Mouse (Mus musculus) layer of hippocampus, adult 11-12 months (tissue): ENCODE measurements around the gene R3hdm2.

Source experiments
- DNase-seq: peaks from one replicate; pipeline ENCODE4 v3.0.0; 2022; ENCODE audit warnings: low spot score

The R3hdm2 gene

DNA sequence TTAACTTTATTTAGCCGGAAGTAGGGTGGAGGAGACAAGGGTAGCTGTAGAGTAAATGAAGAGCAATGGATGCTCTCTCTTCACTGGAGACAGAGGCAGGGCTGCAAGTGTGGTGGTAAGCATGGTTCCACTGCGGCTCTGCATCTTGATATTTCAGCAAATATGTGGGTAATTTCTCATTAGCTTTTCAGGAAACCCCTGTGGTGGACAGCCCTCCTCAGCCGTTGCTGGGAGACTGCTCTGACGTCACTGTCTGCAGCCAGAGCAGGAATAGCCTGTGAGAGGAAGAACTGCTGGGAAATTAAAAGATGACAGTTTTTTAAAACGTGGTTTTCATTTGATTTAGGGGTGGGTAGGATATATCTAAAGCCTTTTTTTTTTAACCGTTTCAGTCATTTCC is 41.9 kb downstream of the R3hdm2 start:
- peak; percentile 45 for DNase-seq

DNA sequence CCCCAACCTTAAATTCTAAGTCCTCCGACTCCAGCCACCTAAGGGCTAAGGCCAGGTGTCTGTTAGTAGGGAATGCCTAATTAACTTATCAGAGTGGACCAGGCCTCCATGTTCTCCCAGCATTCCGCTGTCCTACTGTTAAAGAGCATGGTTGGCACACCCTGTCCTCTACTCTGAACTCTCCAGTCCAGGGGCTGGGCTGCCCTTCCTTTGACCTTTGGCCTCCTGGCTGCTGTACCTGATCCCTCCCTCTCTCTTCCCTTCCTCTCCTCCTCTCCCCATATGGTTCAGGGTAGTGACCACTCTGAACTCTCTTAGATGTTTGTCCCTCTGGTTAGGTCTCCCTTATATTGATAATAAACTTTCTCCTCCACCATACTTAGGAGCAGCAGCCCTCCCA is 45.7 kb downstream of the R3hdm2 start:
- DNase-seq: no peak

DNA sequence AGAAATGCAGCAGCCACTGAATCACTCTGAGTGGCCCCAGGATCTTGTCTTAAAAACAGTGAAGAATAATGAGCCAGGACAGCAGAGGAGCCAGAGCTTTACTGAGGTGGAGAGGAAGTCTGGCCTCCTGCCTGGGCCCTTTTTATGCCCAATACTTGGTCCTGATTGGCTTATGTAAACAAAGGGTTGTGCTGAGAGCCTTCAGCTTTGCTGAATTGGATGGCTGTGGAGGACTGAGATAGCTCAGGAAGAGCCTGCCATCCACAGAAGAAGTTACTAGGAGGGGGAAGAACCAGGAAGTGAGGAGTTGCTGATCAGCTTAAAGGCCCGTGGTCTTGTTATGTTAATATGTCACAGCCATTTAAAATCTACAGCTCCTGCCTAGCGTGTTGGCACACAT is 46.5 kb downstream of the R3hdm2 start:
- no peak for DNase-seq

DNA sequence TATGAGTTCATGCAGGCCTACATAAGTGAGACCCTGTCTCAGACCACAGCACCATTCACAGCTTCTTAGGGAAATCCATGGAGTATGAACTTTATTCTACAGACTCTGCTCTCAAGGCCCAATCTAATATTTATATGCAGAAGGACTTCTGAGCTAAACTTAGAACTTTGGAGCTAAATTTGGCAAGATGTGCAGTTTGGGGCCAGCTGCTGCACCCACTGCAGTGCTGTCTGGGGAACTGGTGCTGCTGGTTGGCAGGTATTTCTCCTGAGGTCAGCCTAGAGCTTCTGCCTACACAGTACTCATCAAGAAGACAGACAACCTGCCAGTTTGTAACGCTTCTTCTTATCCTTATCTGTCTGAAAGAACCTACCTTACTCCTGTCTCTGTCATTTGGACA is 47.0 kb downstream of the R3hdm2 start:
- DNase-seq: no peak

DNA sequence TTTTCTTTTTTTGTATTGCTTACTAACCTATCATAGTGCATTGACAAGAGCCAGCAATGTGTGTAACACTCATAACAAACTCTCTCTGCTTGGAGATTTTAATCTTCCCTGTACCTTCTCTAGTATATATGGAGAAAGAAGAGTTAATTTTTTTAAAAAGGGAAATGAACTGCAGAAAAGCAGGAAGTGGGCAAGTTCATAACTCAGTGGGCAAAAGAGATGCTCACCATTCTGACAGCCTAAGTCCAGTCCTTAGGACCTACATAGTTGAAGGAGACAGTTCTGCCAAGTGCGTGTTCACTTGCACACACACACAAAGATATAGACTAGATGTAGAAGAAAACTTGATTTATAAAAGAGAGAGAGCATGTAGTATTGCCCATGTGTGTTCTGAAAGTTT is 47.9 kb downstream of the R3hdm2 start:
- DNase-seq: no peak

DNA sequence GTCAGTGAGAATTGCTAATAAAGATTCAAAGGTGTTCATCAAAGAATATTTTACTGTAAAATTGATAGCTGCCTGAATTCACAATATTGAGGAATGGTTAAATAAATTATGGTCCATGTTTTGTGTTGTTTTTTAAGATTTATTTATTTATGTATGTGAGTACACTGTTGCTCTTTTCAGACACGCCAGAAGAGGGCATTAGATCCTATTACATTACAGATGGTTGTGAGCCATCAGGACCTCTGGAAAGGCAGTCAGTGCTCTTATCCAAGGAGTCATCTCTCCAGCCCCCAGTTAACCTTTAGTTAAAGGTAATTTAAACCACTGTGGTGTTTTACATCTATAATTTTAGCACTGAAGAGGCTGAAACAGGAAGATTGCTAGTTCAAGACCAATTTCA is 49.4 kb downstream of the R3hdm2 start:
- no peak for DNase-seq

DNA sequence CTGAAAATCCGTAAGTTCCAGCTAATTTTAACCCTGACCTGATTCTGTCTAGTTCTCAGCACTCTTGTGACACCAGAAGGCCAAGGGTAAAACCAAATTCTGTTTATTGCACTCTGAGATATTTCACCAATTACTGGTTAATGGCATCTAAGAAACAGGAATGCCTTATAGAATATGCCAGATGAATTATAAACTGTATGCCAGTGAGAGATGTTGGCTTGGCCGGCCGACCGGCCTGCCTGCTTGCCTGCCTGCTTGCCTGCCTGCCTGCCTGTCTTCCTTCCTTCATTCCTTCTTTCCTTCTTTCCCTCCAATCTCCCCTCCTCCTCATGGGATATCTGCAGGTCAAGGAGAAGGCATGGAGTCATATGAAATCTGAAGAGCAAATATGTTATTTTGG is 52.3 kb downstream of the R3hdm2 start:
- DNase-seq: no peak

DNA sequence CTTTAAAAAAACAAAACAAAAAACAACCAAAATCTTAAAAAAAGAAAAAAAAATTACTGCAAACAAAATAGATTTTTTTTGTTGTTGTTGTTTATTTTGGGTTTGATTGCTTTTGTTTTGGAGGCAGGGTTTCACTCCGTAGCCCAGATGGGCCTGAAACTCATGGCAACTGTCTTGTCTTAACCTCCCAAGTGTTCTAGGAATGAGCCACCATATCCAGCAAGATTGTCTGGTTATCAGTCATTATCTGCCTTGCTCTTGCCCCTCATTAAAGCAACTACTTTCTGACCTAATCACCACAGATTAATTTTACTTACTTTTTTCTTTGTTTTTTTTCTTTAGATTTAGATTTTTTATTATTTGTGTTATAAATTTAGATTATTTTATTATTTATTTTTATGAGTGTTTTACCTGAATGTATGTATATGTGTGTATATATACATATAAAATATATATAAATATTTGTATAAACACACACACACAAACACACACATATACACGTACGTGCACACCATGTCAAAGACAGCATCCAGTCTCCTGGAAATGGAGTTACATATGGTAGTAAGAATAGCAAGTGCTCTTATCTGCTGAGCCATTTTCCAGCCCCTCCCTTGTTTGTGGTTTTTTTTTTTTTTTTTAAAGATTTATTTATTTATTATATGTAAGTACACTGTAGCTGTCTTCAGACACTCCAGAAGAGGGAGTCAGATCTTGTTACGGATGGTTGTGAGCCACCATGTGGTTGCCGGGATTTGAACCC is 57.4 kb downstream of the R3hdm2 start:
- DNase-seq: no peak

DNA sequence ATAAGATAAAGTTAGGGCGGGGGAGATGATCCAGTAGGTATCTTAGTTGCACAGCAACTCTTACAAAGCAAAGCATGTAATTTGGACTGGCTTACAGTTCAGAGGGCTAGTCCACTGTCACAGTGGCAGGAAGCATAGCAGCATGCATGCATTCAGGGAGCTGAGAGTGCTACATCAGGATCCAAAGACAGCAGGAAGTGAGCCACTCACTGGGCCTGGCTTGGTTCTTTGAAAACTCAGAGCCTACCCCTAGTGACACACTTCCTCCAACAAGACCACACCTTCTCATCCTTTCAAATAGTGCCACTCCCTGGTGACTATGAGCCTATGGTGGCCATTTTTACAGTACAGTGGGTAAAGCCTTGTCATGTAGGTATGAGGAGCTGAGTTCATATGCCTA is 73.6 kb downstream of the R3hdm2 start:
- DNase-seq: no peak

DNA sequence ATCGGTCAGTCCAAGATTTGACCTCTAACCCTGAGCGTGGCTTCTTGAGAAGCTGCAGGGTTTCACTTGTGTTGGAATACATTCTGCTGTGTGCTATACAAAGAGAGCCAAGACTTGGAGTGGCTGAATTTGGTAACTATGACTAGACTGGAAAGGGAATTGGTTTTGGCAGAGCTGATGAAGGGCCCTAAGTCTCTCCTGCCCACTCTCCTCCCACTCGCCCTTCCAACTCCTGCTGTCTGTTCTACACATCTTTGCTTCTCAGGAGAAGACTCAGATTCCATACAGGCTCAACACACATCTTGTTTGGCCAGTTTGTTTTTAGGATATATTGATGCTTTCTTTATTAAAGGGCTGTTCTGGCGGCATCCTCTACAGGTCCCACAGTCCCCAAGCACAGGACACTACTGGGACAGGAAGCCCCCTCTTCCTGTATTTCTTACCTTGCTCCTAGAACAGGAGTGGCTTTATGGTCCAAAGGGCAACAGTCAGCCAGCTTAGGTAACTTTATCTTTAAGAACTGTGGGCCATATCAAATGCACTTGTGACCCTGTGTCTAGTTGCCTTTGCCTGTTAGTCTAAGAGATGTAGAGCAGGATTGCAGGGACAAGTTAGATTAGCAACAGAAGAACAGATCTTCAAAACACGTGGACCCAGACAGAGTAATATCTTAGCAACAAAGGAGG is 82.4 kb downstream of the R3hdm2 start:
- no peak for DNase-seq

DNA sequence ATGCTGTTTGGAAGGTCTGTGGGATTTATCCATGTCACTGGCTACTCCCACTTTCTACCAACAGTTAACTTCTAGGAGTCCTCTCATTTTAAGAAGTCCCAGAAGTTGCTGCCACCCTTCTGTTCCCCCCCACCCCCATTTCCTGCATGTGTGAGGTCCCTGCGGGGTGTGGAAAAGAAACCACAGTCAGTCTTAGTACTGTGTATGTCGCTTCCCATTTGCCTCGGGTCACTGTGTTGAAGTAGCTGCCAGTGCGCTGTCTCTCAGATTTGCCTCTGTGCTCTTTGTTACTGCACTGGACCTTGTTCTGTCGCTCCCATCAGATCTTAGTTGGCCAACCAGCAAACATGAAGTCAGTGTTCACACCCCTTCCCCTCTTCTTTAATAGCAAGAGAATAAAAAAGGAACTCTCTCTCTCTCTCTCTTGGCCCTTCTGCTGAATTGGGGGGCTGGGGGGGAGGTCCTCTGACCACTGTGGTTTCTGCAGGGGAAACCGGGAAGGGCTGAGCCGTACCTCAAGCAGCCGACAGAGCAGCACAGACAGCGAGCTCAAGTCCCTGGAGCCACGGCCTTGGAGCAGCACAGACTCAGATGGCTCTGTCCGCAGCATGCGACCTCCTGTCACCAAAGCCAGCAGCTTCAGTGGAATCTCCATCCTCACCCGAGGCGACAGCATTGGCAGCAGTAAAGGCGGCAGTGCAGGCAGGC is 91.3 kb downstream of the R3hdm2 start:
- no peak for DNase-seq

DNA sequence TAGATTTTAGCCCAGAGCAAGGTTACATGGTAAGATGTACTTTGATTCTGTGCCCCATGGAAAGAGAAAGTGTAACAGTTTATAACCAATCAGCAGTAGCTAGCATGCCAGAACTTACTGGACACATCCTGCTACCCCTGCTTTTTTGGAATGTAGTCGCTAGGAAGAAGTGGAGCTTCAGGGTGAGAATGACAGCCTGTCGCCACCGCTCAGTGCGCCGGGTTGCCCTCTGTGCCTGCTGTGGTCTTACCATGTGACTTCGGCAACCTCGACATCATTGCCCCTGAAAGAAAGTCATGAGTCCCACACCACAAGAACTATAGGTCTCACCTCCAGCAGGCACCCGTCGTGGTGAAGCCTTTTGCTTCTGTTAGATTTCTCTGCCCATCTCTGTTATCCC is 92.6 kb downstream of the R3hdm2 start:
- no peak for DNase-seq

DNA sequence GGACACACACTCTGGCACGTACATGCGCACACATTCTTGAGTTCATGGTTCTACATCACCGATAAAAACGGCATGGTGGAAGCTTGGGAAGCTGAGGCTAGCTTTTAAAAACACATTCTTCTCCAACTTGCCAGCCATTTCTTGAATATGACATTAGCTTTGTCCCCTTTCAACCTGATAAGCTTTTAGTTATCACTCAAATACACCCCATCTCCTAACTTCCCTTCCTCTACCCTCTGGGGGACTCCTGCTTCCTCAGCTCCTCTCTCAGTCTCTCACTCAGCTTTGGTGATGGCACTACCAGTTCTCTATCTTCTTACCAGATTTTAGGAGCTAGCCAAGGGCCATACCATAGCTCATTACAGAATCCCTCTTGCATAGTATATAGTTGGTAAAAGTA is 95.0 kb downstream of the R3hdm2 start:
- no peak for DNase-seq

DNA sequence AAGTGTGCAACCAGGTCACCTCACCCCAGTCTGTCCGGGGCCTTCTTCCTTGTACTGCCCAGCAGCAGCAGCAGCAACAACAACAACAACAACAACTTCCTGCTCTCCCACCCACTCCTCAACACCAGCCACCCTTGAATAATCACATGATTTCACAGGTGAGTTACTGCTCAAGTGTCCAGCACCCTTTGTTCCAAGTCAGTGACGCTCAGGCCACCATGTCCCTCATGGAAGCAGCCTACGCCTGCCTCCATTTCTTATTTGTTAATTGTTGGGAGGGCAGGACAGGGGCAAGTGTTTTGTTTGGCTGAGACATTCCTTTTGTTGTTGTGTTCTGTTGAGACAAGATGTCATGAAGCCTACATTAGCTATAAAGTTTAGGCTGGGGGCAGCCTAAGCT is 96.4 kb downstream of the R3hdm2 start:
- no peak for DNase-seq

DNA sequence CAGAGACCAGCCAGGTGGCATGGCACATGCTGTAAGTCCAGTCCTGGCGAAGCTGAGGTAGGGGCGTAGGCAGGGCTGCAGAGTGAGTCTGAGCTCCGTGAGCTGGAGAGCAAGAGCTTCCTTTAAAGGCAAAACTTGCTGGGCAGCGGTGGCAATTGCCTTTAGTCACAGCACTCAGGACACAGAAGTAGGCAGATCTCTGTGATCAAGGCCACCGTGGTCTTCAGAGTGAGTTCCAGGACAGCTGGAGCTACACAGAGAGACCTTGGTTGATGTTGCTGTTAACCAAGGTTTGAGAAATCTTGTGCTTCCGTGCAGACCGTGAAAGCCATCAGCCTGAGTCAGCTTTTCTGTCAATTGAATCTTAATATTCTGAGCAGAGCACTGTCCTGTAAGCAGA is 97.2 kb downstream of the R3hdm2 start:
- DNase-seq: no peak

DNA sequence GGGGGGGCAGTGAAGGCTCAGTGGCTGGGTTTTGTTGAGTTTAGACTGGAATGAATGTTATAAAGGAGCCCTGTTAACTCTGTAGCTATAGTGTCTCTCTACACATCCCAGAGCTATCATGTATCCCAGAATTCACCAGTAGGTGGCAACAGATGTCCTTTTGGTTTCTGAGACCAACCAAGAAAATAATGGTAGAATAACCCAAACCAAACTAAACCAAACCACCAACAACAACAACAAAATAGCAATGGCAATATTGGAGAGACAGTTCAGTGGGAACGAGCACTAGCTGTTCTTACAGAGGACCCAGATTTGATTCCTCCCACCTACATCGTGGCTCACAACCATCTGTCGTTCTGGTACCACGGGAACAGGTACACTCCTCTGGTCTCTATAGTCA is 99.0 kb downstream of the R3hdm2 start:
- DNase-seq: peak; percentile 41

DNA sequence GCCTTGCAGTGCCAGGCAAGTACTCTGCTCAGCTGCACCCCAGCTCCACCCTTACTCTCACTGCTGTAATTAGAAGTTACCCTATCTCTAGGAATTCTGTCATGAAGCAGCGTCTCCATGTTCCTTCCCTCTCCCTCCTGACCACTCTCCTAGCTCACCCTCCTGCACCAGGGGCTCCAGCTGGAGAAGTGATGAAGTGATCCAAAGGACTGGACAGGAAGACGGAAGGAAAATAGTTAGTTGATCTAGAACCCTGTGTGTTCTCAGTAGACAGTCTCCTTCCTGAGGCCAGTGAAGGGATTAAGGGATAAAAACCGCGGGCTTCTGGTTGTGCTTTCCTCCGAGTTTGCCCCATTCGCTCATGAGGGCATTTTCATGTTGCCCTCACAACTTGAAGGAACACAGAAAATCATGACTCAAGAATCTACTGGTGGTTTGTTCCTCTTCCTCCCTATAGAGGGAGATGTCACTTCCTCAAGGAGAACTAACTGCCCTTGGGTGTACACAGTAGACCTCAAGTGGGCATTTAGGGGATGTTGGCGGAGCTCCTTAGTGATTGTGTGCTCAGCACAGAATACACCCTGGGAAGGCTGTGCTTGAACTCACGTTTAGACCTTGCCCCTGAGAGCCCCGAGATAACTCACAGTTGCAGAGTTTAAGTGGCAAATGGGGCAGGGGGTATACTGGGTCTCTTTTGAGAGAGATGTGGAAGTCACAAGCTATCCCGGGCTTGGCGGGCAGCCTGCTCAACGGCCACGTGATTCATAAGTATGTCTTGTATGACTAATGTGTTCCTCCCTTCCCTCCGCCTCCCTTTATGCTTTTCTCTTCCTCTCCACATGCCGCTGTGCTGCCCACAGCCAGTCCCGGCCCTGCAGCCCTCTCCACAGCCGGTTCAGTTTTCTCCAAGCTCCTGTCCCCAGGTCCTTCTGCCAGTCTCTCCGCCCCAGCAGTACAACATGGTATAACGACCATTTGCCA is 101.0 kb downstream of the R3hdm2 start:
- peak; percentile 67 for DNase-seq

DNA sequence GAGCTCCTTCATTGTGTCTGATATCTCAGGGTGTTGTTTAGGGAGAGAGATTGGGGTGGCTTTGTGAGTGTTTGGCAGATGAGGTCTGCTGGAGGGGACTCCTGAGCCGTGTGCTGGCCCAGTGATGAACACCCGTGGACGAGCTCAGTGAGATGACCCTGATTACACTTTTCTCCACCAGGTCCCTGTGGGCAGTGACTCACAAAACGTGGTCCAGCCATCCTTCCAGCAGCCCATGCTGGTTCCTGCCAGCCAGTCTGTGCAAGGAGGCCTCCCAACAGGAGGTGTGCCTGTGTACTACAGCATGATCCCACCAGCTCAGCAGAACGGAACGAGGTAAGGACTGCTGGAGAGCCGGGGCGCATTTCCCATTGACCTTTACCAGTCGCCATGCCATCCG is 105.1 kb downstream of the R3hdm2 start:
- DNase-seq: no peak

DNA sequence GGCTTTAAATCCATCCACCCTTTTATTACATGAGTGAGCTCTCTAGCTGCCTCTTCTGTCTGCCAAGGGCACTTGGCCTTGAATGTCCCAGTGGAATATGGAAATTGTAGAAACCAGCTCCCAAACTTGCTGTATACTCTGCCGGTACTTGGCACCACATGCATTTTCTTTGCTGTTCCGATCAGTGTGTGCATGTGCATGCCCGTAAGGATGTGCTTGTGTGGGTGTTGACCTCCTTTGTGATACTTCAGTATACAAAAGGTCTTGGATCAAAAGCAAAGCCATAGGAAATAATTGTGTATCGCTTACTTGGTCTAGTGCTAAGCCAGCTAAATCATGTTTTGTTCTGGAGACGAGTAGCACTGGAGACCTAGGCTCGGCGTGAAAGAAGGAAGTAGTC is 108.7 kb downstream of the R3hdm2 start:
- DNase-seq: no peak

DNA sequence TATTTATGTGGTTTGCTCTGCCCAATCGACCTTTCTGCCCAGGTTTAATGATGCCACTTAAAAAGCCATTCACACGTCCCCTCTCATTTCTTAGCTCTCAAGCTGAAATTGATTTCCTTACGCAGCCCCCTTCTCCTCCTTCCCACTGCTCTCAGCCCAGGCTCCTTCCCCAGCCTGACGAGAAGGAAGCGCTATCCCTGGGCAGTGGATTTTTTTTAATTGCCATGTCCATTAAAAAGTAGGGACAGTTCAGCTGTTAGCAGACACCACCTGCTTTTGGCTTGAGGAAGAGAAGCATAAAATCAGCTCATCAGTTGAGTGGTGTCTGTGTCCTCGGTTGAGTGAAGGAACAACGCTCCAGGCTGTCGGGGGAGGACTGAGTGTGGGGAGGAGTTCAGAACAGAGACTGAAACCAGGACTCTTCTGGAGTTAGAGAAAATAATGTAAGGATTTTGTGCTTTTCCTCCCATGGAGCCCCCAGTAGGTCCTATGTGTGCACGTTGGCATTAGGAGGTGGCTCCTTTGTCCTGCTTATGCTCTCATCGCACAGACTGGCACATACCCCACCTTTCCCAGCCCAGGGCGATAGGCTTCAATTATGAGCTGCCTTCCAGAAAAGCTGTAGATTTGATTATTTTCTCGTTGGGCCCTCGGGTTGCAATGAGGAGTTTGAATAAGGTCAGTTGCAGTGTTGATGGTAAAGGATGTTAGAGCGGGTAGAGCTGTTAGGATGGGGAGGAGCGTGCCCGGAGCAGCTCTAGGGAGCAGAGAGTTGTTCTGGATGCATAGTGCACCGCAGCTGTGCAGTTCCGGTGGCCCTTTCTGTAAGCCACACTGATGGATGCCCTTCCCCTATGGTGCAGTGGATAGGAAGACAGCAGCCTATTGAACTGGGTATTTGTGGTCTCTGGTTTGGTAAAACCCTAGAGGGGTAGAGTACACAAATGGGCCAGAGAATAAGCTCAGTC is 110.3 kb downstream of the R3hdm2 start:
- DNase-seq: no peak

DNA sequence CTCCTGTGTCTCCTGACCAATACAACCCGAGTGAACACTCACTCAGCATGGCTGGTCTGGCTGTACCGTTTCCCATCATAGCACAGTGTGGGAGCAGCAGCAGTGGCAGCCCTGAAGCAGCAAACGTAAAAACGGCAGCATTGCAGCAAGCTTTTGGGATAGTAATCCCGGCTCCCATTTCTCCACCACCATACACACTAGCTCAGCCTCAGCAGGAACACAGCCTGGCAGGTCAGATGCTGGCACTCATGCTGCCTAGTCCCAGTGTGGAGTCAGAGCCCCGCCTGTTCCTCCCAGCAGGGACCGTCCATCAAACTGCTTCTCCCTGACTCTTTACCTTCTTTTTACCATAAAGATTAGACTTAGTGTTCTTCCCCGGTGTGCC is 111.0 kb downstream of the R3hdm2 start:
- DNase-seq: no peak
